Mouse (Mus musculus) thymus, adult 18-20 months (tissue): ENCODE results near the gene Olfr459.

Source experiments
- DNase-seq, 2 experiments: peaks; one replicate each; pipeline ENCODE4 v3.0.0; 2022; ENCODE audit warnings: mixed read lengths in 2 of 2

Olfr459 gene

DNA sequence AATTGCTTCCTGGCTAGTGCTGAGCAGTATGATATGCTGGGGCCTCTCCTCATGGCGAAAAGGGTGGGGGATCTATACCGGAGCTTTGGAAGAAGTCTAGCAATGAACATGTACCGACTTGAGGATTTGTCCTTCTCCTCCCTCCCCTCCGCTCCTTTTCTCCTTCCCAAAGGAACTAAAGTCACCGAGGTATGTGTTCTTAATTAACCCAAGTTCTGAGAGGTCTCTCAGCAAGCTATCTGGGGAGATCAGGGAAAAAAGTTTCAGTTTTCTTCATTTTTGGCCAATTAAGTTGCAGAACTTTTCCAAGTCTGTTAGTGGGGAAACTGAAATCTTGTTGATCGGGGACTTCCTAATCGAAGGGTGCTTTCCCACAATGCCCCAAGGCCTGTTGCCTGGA lies at the start of gene Olfr459:
Olfr459 (minus strand) TSS at position 101 of the 400 bp plus-strand sequence.
- DNase-seq = no peak

DNA sequence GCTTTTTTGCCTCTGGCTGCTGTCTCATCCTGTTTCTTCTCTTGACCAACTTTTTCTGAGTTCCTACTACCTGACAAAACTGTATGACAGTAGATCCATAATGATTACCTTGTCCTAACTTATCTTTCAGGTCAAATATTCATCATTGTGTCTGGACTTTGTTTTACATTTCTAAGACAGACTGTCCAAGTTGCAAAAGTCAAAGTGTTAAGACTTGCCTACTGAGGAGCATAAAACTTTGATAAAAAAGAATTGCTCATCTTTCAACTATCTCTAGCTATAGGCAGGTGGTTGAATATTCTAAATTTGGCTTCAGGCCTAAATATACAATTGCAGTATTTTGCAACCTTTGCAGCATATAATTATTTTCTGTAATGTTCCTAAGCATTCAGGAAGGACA lies 49.1 kb upstream of the Olfr459 start:
- no peak for DNase-seq

DNA sequence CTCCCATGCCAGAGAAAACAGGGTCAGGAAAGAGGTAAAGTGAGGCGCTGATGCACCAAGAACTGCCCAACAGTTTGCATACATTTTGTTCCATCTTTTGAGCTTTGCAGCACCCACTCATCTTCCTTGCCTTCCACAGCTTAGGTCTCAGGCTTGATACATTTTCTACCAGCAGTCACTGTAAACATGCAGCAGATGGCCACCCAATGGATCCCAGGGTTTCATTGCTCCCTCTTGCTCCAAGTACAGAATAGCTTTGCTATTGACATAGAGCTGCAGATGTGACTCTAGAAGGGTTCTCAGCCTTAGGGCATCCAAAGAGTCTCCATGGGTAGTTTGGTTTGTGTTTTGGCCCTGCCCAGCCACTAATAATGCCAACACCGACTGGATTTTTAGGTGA lies 11.7 kb upstream of the Olfr459 start:
- DNase-seq = no peak

DNA sequence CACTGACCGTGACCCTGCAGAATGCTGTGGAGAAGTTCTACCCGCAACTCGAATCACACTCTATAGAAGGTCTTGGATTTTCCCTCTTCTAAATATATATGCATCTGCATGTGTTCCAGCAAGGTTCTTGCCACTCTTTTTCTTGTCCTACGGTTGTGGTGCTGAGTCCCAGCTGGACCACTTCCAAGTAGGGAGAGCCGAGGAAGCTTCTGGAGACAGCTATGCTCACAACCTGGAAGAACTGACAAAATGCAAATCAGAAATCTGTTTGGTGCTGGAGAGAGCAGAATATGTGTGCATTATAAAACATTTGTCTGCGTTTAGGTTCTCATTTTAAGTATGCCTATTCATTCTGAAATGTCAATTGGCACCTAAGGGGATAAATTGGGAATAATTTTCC lies 744 bp upstream of the Olfr459 start:
- no peak for DNase-seq

DNA sequence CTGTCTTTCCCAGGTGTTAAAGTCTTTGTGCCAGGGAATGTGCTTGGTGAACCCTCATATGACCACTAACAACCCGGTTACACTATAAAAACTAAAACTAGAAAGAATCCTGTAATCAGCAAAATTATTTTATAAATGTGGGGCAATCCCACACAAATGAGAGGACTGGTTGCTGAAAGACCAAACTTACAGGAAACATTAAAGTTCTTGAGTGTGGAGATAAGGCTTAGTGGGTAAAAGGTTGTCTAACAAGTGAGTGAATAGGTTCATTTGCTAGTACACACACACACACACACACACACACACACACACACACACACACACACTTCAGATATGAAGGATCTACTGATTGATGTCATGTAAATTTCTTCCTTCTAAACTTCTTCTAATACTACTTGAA lies 5.1 kb downstream of the Olfr459 start:
- no peak for DNase-seq

DNA sequence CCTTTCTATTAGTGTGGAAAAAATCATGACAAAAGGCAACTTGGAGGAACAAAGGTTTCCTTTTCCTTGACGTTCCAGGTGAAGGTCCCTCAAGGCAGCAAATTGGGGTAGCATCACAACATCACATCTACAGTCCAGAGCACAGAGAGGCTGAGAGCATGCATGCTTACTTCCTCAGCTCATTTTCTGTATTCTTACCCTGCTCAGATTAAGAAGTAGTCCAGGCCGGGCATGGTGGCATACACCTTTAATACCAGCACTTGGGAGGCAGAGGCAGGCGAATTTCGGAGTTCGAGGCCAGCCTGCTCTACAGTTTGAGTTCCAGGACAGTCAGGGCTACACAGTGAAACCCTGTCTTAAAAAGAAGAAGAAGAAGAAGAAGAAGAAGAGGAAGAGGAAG lies 10.7 kb downstream of the Olfr459 start:
- no peak for DNase-seq

DNA sequence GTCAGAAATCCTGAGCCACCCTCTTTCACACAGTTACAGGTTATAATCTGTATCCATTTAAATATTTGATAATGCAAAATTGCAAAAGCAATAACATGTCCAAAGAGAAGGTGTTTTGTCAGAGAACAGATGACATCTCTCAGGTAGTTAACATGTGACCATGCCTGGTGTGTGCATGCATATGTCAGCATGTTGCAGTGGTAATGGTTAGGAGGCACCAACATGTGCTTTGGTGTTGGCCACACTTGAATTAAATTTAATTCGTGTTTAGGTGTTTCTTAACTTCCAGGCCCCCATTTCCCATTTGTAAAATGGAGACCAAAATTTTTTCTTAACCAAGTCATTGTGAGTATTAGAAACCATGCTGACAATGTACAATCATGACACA lies 12.6 kb downstream of the Olfr459 start:
- DNase-seq = no peak

DNA sequence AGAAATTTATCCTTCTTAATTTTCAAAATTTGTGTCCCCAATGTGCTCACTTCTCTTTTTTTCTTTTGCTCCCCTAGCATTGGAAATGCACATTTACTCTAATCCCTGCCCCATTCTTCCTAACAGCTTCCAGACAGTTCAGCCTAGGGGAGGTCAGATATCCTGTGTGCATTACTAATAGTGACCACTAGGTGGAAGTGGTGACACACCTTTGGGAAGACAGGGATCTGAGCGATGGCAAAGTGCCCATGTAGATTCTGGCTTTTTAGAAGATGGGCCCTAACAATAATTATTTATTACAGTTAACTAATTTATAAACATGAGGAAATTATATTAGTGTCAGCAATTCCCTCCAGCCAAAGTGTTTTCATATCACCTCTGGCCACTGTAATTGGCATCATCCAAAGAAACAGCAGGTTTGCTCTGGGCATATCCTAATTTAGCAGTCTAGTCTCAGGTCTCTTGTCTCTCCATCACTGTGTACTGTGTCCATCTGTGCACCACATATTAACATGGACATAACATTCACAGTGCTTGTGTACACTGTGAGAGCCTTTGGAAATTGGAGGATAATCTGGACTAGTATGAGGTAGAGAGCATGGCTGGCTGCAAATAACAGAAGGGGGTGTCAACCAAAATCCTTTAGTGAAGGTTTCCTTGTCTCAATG lies 13.1 kb downstream of the Olfr459 start:
- no peak for DNase-seq

DNA sequence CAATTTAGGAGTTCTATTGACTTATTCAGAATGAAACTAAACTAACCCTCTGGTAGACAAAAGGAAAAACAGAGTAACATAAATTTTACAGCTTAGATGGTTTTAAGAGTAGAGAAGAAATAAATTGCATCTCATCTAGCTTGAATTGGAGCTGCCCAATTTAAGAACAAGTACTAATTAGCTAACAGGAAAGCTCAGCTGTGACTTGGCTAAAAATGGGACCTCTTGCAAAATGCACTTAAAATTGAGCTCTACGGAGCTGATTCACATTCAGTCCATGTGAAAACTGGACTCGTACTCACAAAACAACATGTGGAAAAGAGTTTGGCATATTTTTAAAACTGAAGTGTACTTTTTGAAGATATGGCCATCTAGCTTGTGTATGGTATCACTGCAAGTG lies 15.4 kb downstream of the Olfr459 start:
- no peak for DNase-seq

DNA sequence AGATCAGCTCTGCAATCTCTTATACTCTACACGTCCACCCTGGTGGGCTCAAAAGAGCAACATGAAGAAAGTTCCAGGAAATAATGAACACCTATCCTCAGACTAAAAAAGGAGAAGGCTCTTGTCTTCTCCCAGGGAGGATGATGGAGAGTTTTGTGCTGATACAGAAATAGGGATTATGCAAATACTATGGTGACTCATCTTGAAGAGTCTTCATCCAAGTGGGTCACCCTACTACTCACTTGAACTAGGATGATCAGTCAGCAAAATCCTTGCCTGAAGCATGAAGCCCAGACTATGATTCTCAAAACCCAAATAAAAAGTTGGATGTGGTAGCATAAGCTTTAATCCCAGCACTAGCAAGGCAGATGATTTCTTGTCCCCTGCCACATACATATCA lies 16.6 kb downstream of the Olfr459 start:
- no peak for DNase-seq

DNA sequence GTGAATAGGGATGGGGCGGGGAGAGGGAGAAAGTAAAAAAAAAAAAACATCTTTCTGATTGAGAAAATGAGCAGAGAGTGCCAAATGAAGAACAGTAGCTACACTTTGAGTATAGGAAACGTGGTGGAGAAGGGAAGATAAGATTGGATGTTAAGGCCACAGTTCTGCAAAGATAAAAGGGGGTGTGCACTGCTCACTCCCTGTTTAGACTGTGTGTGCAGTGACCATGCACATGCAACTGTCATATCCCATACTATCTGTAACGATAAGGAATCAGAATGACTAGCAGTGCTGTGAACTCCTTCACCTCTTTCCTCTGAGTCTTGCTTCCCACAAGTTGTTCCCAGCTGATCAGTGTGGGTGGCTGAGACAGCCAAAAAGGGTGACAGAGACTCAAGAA lies 17.8 kb downstream of the Olfr459 start:
- no peak for DNase-seq

DNA sequence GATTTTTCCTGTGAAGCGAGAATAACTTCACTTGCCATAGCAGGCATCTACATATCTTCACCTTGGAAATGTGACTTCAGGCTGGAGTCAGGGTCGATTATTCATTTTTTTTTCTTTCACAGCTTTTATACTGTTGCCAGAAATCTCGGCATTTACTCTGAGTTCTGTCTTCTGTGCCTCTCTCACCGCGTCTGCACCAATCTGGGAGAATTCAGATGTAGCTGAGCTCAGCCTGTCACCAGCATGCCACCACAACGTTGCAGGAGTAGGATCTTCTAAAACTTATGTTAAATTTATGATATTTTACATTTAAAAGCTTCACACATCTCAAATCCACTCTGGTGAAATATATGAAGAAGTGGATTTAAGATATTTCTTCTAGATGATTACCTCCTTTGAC lies 20.4 kb downstream of the Olfr459 start:
- no peak for DNase-seq

DNA sequence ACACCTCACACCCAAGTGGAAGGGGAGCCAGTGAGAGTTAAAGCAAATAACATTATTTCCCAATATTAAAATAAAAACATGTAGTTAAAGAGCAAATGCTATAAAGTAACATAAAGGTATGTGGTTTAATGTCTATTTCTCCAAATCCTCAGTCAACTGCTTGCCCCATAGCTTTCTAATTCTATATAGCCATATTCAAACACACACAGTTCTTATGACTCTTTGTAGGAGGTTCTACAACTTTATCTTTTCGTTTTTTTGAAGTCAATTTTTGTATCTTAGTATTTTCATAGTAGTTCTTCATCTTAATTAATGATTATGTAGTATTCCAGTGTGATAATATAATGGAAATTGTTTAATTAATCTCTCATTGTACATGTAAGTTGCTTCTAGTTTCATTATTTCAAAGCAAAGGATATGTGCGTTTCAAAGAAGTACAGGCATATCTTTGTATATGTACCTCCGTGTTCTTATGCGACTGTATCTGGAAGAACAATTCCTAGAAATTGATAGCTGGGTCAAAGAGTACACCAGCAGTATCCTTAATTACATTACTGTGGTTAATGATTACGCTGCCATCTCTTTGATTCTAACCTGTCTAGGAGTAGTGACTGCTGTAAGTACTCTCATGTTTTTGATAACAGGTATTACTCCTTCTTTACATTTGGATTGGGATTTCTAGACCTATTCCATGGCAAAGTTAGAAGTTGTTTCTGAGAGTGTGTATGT lies 30.1 kb downstream of the Olfr459 start:
- no peak for DNase-seq

DNA sequence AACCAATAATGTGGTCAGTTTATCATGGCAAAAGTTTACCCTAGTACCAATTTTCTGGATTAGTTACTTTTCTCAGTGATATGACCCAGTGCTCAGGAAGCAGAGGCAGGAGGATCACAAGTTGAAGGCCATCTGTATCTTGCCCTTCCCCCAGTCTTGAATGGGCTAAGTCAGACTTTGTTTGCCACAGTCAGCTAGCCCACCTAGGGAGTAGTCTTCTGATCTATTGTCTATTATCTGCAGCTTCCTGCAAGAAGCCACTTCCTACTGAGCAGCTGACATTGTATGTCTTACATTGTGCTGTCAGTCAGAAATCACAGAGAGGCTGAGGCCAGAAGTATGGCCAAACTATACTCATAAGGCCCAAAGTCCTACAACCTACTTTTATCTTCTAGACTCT lies 33.9 kb downstream of the Olfr459 start:
- DNase-seq = no peak

DNA sequence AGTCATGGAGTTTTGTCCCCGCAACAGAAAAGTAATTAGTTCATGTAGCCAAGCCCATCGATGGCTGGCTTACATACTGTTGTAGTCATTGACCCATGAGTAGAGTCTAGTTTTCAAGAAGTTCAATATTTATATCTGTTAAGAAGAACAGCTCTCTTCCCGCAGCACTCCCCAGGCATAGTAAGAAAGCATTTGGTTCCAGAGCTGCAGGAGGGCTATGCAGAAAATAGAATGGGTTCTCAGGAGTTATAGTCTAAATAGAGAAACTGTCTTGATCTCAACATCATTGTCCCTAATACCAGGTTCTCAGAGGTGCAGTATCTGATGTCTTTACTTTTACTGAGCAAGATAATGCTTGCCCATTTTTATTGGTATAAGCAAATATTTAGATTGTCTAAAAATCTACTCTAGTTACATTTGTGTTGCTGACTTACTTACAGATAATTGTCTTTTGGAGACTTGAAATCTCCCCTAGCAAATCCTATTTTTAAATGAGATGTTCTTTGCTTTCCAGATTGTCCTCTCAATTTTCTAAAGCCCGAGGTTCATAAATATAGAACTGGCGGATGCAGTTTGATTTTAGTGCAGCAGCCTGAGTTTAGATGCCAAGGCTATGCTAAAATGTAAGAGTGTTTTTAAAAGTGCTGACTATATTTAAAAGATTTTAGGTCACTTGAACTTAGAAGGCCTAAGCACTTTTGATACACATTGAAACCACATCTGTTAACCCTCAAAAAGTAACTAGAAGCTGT lies 40.1 kb downstream of the Olfr459 start:
- no peak for DNase-seq

DNA sequence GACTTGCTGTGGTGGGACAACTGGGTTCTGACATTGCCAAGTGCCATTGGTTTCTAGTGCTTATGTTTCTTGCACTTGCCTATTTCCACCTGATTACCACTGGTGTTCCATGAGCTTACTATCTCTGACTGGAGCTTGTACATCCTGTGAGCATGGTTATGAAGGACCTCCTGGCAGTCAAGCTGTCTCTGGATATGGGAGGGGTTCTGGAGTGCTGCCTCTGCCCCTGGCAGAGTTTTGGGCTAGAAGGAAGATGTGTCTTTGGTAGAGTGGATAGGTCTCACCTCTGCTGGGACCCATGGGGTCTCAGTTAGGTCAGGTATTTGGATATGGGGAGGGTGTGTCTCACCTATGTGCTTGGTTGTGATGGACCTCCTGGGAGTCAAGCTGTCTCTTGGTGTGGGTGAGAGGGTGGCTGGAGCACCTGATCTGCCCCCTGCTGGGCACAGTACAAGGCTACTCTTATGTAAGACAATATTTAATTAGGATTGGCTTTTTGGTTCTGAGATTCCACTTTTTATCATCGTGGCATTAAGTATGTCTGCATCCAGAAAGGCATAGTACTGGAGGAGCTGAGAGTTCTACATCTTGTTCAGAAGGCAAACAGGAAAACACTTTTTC lies 46.9 kb downstream of the Olfr459 start:
- peak; percentile 9 to 14 for DNase-seq

DNA sequence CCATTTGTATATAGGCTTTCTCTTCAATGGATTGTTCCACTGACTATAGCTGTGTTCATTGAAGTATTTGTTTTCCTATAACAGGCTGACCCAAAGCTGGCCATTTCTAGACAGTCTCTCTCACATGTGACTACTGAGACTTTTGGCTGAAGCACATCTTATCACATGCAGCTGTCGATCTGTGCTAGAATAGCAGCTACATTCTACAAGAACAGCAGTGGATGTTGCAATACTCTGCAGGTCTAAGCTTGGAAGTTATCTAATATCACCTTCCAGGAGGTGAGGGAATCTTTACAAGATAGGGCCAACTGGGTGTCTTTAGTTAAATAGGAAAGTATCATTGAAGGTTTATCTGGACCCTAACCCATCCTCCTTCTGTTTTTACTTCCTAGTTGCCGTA lies 53.5 kb downstream of the Olfr459 start:
- DNase-seq = no peak
